ENCODE assay signal across 22 mouse cellular contexts in genomic region chr15:84169511-84169910, GRCm38 (mm10). TPM values are rescaled to one million over a fixed set of nuclear protein-coding genes. Genes with fewer than 3 reads are reported as not detected.
DNase-seq lines count a peak whose midpoint lies in the region; ATAC-seq and TF ChIP-seq lines count a peak whose summit lies in the region.
"Had no signal": no experiment of that assay in that cellular context is flagged by ENCODE, and none has a peak within 500 bp of the region (broad histone marks: within the 10 kb centered on the region; RNA-seq: fewer than 3 reads in every experiment).

No protein-coding gene starts in this region.

- no peak for DNase-seq in hindbrain, embryonic 10.5 days (ENCODE audit: low spot score)
- no peak for DNase-seq in hindbrain, embryonic 14.5 days (ENCODE audit: low spot score)
- DNase-seq in liver, postnatal 0 days = no peak
- DNase-seq in layer of hippocampus, postnatal 36 days = no peak
- DNase-seq in left cerebral cortex, adult 2 months (ENCODE audit: extremely low spot score in 1 of 2, low spot score in 2 of 2) = no peak
- DNase-seq: gastrocnemius, postnatal 36 days; thymus, adult 2 months had no signal

- H3K27ac ChIP-seq in hindbrain, embryonic 13.5 days = no peak overlapping the region
- no peak overlapping the region for H3K27ac ChIP-seq in hindbrain, embryonic 10.5 days
- H3K27ac ChIP-seq in hindbrain, embryonic 14.5 days = no peak overlapping the region
- H3K27ac ChIP-seq in hindbrain, embryonic 16.5 days (ENCODE audit: low read depth, low read length) = no peak overlapping the region
- peak overlapping the region; percentile 66; the same call in 1 of the 2 replicates for H3K27ac ChIP-seq in liver, postnatal 0 days (ENCODE audit: low read depth)
- no peak overlapping the region for H3K27ac ChIP-seq in intestine, postnatal 0 days (ENCODE audit: low read depth, low read length)
- no peak overlapping the region for H3K27ac ChIP-seq in left cerebral cortex, adult 2 months
- H3K27ac ChIP-seq: embryonic facial prominence, embryonic 12.5 days; forebrain, embryonic 13.5 days; stomach, embryonic 15.5 days had no signal

- peaks cover 27% of the 10 kb centered on the region for H3K4me1 ChIP-seq in hindbrain, embryonic 13.5 days (replicated peaks)
- peaks cover 24% of the 10 kb centered on the region for H3K4me1 ChIP-seq in hindbrain, embryonic 10.5 days (replicated peaks)
- peaks cover 17% of the 10 kb centered on the region for H3K4me1 ChIP-seq in hindbrain, embryonic 14.5 days (replicated peaks; ENCODE audit: control insufficient read depth, insufficient read depth, low read length)
- peaks cover 6% of the 10 kb centered on the region for H3K4me1 ChIP-seq in hindbrain, embryonic 16.5 days (ENCODE audit: control insufficient read depth, insufficient read depth, low read depth, low read length)
- H3K4me1 ChIP-seq in liver, postnatal 0 days (ENCODE audit: insufficient read depth) = peaks cover 7% of the 10 kb centered on the region
- no peaks in the 10 kb centered on the region; the same call in 1 of the 2 replicates for H3K4me1 ChIP-seq in intestine, postnatal 0 days (replicated peaks; ENCODE audit: control insufficient read depth, insufficient read depth, low read length)

- 75% methylated on average over 1 of the region's 1 CpGs for WGBS in hindbrain, embryonic 13.5 days
- 71% methylated on average over 1 of the region's 1 CpGs for WGBS in hindbrain, embryonic 10.5 days
- 50% methylated on average over 1 of the region's 1 CpGs for WGBS in hindbrain, embryonic 14.5 days
- WGBS in hindbrain, embryonic 16.5 days = 75% methylated on average over 1 of the region's 1 CpGs
- 50% methylated on average over 1 of the region's 1 CpGs for WGBS in liver, postnatal 0 days (ENCODE audit: insufficient replicate concordance)
- 58% methylated on average over 1 of the region's 1 CpGs for WGBS in intestine, postnatal 0 days

- no peaks in the 10 kb centered on the region for H3K36me3 ChIP-seq in hindbrain, embryonic 13.5 days
- no peaks in the 10 kb centered on the region for H3K36me3 ChIP-seq in hindbrain, embryonic 10.5 days
- no peaks in the 10 kb centered on the region for H3K36me3 ChIP-seq in hindbrain, embryonic 14.5 days (replicated peaks; ENCODE audit: control insufficient read depth, insufficient read depth)
- H3K36me3 ChIP-seq in hindbrain, embryonic 16.5 days (ENCODE audit: control insufficient read depth, insufficient read depth, low read length) = no peaks in the 10 kb centered on the region
- H3K36me3 ChIP-seq in liver, postnatal 0 days (replicated peaks; ENCODE audit: insufficient read depth, low read length) = no peaks in the 10 kb centered on the region; the same call in 1 of the 2 replicates
- no peaks in the 10 kb centered on the region for H3K36me3 ChIP-seq in intestine, postnatal 0 days (ENCODE audit: control insufficient read depth, insufficient read depth)
- H3K36me3 ChIP-seq: embryonic facial prominence, embryonic 12.5 days; stomach, embryonic 15.5 days had no signal

- no peak overlapping the region for H3K4me3 ChIP-seq in hindbrain, embryonic 13.5 days
- no peak overlapping the region for H3K4me3 ChIP-seq in hindbrain, embryonic 10.5 days
- no peak overlapping the region for H3K4me3 ChIP-seq in hindbrain, embryonic 14.5 days (replicated peaks; ENCODE audit: low read length)
- no peak overlapping the region for H3K4me3 ChIP-seq in hindbrain, embryonic 16.5 days (ENCODE audit: low read length)
- 0 out of 2 replicates have a peak overlapping the region, but pooled peaks have one; percentile 44 for H3K4me3 ChIP-seq in liver, postnatal 0 days (ENCODE audit: low read depth, low read length)
- no peak overlapping the region for H3K4me3 ChIP-seq in intestine, postnatal 0 days (ENCODE audit: low read depth, low read length)
- no peak overlapping the region for H3K4me3 ChIP-seq in left cerebral cortex, adult 2 months
- H3K4me3 ChIP-seq: erythroblast, embryonic 14.5 days had no signal

- intact Hi-C loops in left cerebral cortex, adult 2 months (cut with DNase I) = loop anchor here (5.0 kb wide), 1 partner anchor 47 kb away; the partner anchor contains the start of gene Pnpla5

- no peak overlapping the region for H3K9ac ChIP-seq in hindbrain, embryonic 13.5 days
- peak overlapping the region; percentile 75; the same call in 1 of the 2 replicates for H3K9ac ChIP-seq in hindbrain, embryonic 14.5 days
- H3K9ac ChIP-seq in hindbrain, embryonic 16.5 days (ENCODE audit: low read depth, low read length) = no peak overlapping the region
- peak overlapping the region; percentile 30; the same call in 1 of the 2 replicates for H3K9ac ChIP-seq in liver, postnatal 0 days (replicated peaks)
- no peak overlapping the region for H3K9ac ChIP-seq in intestine, postnatal 0 days (ENCODE audit: low read depth, low read length)
- H3K9ac ChIP-seq: stomach, embryonic 15.5 days had no signal

- no peak for TF ChIP-seq EP300 in liver, postnatal 0 days (IDR thresholded peaks at IDR 0.05; ENCODE audit: low read depth)

- no peak for TF ChIP-seq CTCF in liver, postnatal 0 days (IDR thresholded peaks at IDR 0.05; ENCODE audit: low read depth)
- no peak for TF ChIP-seq CTCF in intestine, postnatal 0 days (IDR thresholded peaks at IDR 0.05; ENCODE audit: low read depth)
- no peak for TF ChIP-seq CTCF in left cerebral cortex, adult 2 months (IDR thresholded peaks at IDR 0.05)

- peak overlapping the region; percentile 96; the same call in 1 of the 2 replicates for H3K4me2 ChIP-seq in hindbrain, embryonic 13.5 days
- H3K4me2 ChIP-seq in hindbrain, embryonic 14.5 days (replicated peaks) = peak overlapping the region; percentile 94
- peak overlapping the region; percentile 98 for H3K4me2 ChIP-seq in hindbrain, embryonic 16.5 days (ENCODE audit: low read length)
- peak overlapping the region; percentile 69 for H3K4me2 ChIP-seq in liver, postnatal 0 days (ENCODE audit: low read depth, low read length)
- no peak overlapping the region for H3K4me2 ChIP-seq in intestine, postnatal 0 days (replicated peaks; ENCODE audit: low read depth)

- no peaks in the 10 kb centered on the region for H3K9me3 ChIP-seq in hindbrain, embryonic 13.5 days
- no peaks in the 10 kb centered on the region for H3K9me3 ChIP-seq in hindbrain, embryonic 10.5 days
- no peaks in the 10 kb centered on the region for H3K9me3 ChIP-seq in hindbrain, embryonic 14.5 days (ENCODE audit: control insufficient read depth, low read length)
- no peaks in the 10 kb centered on the region for H3K9me3 ChIP-seq in hindbrain, embryonic 16.5 days (ENCODE audit: control insufficient read depth, low read length)
- no peaks in the 10 kb centered on the region for H3K9me3 ChIP-seq in liver, postnatal 0 days (ENCODE audit: low read length)
- no peaks in the 10 kb centered on the region for H3K9me3 ChIP-seq in intestine, postnatal 0 days (ENCODE audit: control insufficient read depth)
- H3K9me3 ChIP-seq: embryonic facial prominence, embryonic 12.5 days; forebrain, embryonic 13.5 days; stomach, embryonic 15.5 days had no signal

- no peak for ATAC-seq in hindbrain, embryonic 13.5 days (ENCODE audit: low FRiP score)
- no peak for ATAC-seq in hindbrain, embryonic 14.5 days (ENCODE audit: low FRiP score)
- no peak for ATAC-seq in hindbrain, embryonic 16.5 days
- no peak for ATAC-seq in liver, postnatal 0 days
- ATAC-seq in intestine, postnatal 0 days = no peak

- 0 out of 2 replicates have a peak, but pooled peaks cover 9% of the 10 kb centered on the region for H3K27me3 ChIP-seq in hindbrain, embryonic 13.5 days
- H3K27me3 ChIP-seq in hindbrain, embryonic 10.5 days (ENCODE audit: insufficient read depth, poor library complexity, severe bottlenecking) = peaks cover 23% of the 10 kb centered on the region
- H3K27me3 ChIP-seq in hindbrain, embryonic 14.5 days (ENCODE audit: control insufficient read depth, insufficient read depth, low read length) = no peaks in the 10 kb centered on the region
- H3K27me3 ChIP-seq in hindbrain, embryonic 16.5 days (replicated peaks; ENCODE audit: control insufficient read depth, insufficient read depth, low read length) = no peaks in the 10 kb centered on the region
- H3K27me3 ChIP-seq in liver, postnatal 0 days (ENCODE audit: insufficient read depth, low read length) = peaks cover 7% of the 10 kb centered on the region; the same call in 1 of the 2 replicates
- H3K27me3 ChIP-seq in intestine, postnatal 0 days (replicated peaks; ENCODE audit: control insufficient read depth, insufficient read depth, low read length) = peaks cover 3% of the 10 kb centered on the region; the same call in 1 of the 2 replicates

RNA-seq across cellular contexts. Expression of gene Pnpla3, which starts 1.9 kb away (rescaled TPM):
- 3.9 and 5.0 TPM in 2 replicates for polyA plus RNA-seq in hindbrain, embryonic 13.5 days (2015; fragmentation: Nextera tagmentation; extraction: Ambion mirVana)
- 0.88 and 1.1 TPM in 2 replicates for polyA plus RNA-seq in hindbrain, embryonic 10.5 days (2016; fragmentation: Nextera tagmentation; extraction: Ambion mirVana)
- polyA plus RNA-seq in hindbrain, embryonic 14.5 days (2014; fragmentation: Nextera tagmentation; extraction: Ambion mirVana) = 3.4 and 4.2 TPM in 2 replicates
- 6.0 and 6.4 TPM in 2 replicates for polyA plus RNA-seq in hindbrain, embryonic 16.5 days (2015; fragmentation: Nextera tagmentation; extraction: Ambion mirVana)
- polyA plus RNA-seq in liver, postnatal 0 days (2015; fragmentation: Nextera tagmentation; extraction: Ambion mirVana) = 1.0 and 1.9 TPM in 2 replicates
- total RNA-seq in layer of hippocampus, postnatal 36 days (2021) = 1 to 10 TPM; 7.2 to 7.6 TPM
- 0.59 and 0.65 TPM in 2 replicates for polyA plus RNA-seq in intestine, postnatal 0 days (2015; fragmentation: Nextera tagmentation; extraction: Ambion mirVana)
- 10 to 100 TPM; 10.9 to 12.0 TPM for total RNA-seq in left cerebral cortex, adult 2 months (2021)
- total RNA-seq: megakaryocyte progenitor cell, adult 5-6 weeks had no signal
- polyA plus RNA-seq: erythroblast, embryonic 14.5 days had no signal

RNA-seq across cellular contexts. Expression of gene Samm50, which starts 22.5 kb away (rescaled TPM):
- 77.1 and 77.2 TPM in 2 replicates for polyA plus RNA-seq in hindbrain, embryonic 13.5 days (2015; fragmentation: Nextera tagmentation; extraction: Ambion mirVana)
- 94.5 and 103 TPM in 2 replicates for polyA plus RNA-seq in hindbrain, embryonic 10.5 days (2016; fragmentation: Nextera tagmentation; extraction: Ambion mirVana)
- 56.3 and 56.7 TPM in 2 replicates for polyA plus RNA-seq in hindbrain, embryonic 14.5 days (2014; fragmentation: Nextera tagmentation; extraction: Ambion mirVana)
- 94.4 and 95.3 TPM in 2 replicates for polyA plus RNA-seq in hindbrain, embryonic 16.5 days (2015; fragmentation: Nextera tagmentation; extraction: Ambion mirVana)
- 103 and 105 TPM in 2 replicates for polyA plus RNA-seq in liver, postnatal 0 days (2015; fragmentation: Nextera tagmentation; extraction: Ambion mirVana)
- total RNA-seq in layer of hippocampus, postnatal 36 days (2021) = 10 to 100 TPM; 93.0 to 93.1 TPM
- polyA plus RNA-seq in intestine, postnatal 0 days (2015; fragmentation: Nextera tagmentation; extraction: Ambion mirVana) = 104 and 110 TPM in 2 replicates
- total RNA-seq in left cerebral cortex, adult 2 months (2021) = 100 to 1,000 TPM in 1 of 2 experiments, 10 to 100 TPM in 1; 99.4 to 111 TPM

RNA-seq across cellular contexts. Expression of gene Pnpla5, which starts 46.5 kb away (rescaled TPM):
- not detected in 2 replicates for polyA plus RNA-seq in hindbrain, embryonic 13.5 days (2015; fragmentation: Nextera tagmentation; extraction: Ambion mirVana)
- polyA plus RNA-seq in hindbrain, embryonic 10.5 days (2016; fragmentation: Nextera tagmentation; extraction: Ambion mirVana) = not detected in 2 replicates
- not detected in 2 replicates for polyA plus RNA-seq in hindbrain, embryonic 14.5 days (2014; fragmentation: Nextera tagmentation; extraction: Ambion mirVana)
- not detected in 2 replicates for polyA plus RNA-seq in hindbrain, embryonic 16.5 days (2015; fragmentation: Nextera tagmentation; extraction: Ambion mirVana)
- 0.05 TPM in 1 of 2 replicates, not detected in the other for polyA plus RNA-seq in liver, postnatal 0 days (2015; fragmentation: Nextera tagmentation; extraction: Ambion mirVana)
- total RNA-seq in layer of hippocampus, postnatal 36 days (2021) = not detected
- polyA plus RNA-seq in intestine, postnatal 0 days (2015; fragmentation: Nextera tagmentation; extraction: Ambion mirVana) = not detected in 2 replicates
- total RNA-seq in left cerebral cortex, adult 2 months (2021) = not detected
- total RNA-seq: gastrocnemius, postnatal 36 days; heart, postnatal 14 days; left cerebral cortex, postnatal 14 days; megakaryocyte progenitor cell, adult 5-6 weeks had no signal
- polyA plus RNA-seq: embryonic facial prominence, embryonic 12.5 days; erythroblast, embryonic 14.5 days; forebrain, embryonic 13.5 days; inflammation-experienced regulatory T-cells, adult 6 months; limb, embryonic 14.5 days; lung, postnatal 0 days; neural tube, embryonic 14.5 days; spleen, adult 2 months; stomach, embryonic 15.5 days had no signal

Comparison
In these comparisons a context has a peak if more than half of its experiments do, and no peak if none do; other contexts are left out.
1. H3K9ac ChIP-seq: peak in hindbrain, embryonic 14.5 days (single experiment) and liver, postnatal 0 days (single experiment); none in hindbrain, embryonic 13.5 days (single experiment), hindbrain, embryonic 16.5 days (single experiment) and intestine, postnatal 0 days (single experiment).